Mouse (Mus musculus): ENCODE measurements around the gene Gm11037.
"Not testable (repeated sequence)": the region's sequence is repeated elsewhere in the genome, so short reads cannot be mapped to it uniquely, and the experiment has no call there.

Gene Gm11037

DNA sequence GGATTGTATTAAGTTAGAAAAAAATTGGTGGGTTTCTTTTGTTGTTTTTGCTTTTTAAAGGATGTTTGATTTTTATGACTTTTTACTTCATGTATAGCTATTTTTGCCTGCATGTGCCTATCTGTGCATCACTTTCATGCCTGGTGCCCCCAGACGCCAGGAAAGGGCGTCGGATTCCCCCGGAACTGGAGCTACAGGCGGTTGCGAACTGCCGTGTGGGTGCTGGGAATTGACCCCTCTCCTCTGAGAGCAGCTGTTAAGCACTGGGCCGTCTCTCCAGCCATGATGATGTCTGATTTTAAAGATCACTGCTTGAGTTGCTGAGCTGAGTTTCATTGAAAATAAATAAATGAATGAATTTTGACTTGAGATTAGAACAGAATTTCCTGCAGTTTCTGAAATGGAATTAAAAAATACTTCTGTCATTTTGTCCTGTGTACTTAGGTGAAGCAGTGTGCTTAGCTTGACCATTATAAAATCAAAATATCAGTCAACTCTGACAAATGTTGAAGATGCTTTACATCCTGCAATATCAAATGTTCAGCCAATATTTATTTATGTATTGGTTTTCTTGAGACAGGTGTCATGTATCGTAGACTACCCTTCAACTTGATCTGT is at the start of gene Gm11037:
Gene Gm11037 (plus strand): TSS at position 568 of the 618 bp plus-strand sequence.
- no peak for DNase-seq

DNA sequence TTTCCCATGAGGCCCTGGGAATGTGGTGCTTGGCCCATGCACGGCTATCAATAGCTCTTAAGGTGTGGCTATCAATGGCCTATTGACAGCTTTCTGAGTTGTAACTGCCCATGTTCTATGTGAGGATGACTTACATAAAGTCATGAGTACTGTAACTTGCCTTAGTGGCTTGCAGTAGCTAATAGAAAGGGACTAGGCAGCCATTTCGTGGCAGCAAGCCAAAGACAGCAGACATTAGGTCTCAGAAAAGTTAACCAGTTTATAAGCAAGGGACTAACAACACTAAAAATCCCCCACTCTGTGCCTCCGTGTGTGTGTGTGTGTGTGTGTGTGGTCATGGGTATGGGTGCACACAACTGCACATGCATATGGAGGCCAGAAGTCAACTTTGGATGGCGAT is 49.1 kb upstream of the Gm11037 start:
- DNase-seq = no peak

DNA sequence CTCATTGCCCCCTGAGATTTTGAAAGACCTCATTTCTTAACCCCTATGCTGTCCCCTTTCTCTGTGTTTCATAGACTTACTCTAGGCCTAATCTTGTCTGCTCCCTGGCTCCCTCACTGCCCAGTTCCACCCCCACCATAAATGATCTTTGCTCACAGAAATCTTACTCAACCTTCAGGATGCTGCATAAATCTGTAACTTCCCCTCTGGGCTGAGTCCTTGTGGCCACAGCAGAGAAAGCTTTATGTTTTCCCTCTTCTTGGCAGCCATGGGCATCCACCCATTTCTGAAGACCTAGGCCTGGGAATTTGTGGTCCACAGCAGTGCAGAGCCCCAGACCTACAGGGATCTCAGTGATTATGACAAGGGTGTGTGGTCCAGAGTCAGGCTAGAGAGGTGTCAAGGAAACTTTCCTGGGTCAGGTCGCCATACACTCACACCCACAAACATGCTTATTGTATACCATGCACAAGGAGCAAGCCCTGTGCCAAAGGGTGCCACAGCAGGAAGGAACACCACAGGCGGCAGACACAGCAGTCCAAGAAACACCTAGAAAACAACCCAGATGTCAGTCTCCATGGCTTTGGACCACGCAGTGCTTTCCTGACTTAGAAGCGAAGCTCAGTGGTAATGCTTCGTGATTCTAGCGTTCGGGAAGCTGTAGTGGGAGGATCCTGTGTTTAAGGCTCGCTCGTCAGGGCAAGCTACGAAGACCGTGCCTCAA is 46.5 kb upstream of the Gm11037 start, which contains the start of gene Siglec1:
Gene Siglec1 (minus strand): TSS at position 99 of the 724 bp plus-strand sequence.
- no peak for DNase-seq

DNA sequence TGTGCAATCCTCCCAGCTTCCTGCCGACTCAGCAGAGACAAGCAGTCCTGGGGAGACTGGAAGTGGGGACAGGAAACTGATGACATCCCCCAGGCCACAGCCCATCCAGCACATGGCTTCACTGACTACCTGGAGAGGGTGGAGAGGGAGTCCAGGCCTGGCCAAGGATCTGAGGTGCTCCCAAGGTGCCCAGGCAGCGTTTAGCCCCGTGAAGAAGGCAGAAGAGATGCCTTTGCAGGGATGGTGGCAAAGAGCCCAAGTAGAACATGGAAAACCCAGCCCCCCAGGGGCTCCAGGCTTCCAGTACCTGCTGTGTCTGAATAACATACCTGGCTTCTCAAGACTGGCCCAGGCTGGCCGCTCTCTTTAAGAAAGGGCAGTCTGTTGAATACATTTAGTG is 44.7 kb upstream of the Gm11037 start:
- DNase-seq = no peak

DNA sequence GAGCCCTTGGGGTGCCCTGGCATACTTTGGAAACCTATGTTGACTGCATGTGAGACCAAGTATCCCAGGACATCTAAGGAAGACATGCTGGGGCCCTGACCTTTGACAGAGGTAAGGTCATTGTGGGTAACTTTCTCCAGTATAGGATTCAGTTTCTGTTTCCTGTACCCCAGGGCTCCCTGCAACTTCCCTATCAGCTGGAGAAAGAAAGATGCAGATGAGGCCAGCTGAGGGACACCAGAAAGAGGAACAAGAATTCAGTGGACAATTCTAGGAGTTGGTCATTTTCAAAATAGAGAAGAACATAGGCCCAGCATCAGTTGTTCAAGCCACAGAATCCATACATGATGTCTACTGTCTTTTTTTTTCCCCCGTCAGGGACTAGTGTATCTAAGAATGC is 43.7 kb upstream of the Gm11037 start:
- DNase-seq = no peak

DNA sequence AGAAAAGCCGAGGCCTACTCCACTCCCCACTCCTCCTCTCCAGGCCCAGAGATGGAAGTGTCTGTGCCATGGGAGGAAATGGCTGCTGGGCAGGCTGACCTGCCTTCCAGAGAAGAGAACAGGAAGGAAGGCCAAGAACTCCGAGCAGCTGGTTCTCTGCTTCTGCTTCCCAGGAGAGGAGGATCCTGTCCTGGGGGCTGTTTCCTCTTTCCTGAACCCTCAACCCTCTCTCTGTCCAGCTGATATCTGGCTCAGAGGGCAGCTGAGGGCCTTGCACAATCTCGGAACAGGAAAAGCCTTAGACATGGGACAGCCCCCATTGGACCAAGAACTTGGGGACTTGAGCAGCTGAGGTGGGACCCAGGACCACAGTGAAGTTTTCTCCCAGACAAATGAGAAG is 42.4 kb upstream of the Gm11037 start:
- DNase-seq = peak; percentile 19

DNA sequence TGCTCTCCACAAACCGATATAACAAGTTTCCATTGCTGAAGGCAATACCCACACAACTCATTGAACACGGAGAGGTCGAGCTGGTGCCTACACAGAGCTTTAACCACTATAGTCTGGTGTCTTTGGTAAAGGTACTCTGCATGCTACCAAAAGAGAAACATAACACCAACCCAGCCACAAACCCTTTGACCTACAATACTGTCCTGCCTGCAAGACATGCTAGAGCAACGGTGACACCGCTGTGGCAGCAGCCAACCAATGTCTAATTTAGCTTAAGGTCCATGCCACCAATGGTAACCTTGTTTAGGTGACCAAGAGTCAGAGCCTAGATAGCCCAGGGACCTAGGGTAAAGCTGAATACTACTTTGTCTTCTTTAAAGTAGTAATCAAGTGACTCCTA is 39.7 kb upstream of the Gm11037 start:
- DNase-seq = peak; percentile 0

DNA sequence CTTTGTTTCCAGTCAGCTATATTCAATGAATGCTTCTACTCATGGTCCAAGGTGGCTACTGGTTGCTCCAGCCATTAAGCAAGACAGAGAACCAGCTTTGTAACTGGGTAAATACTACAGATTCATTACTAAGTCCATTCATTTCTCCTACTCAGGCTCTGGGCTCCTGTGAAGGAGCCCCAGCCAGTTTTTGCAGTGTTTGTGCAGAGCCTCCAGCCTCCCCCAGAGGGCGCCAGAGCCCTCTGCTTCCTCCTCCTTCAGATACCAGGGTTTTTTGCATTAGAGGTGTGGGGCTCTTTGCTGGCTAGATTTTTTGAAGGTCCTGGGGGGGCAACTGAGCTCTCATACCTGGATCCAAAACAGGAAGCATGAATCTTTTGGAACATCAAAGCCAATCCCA is 38.5 kb upstream of the Gm11037 start:
- DNase-seq = peak; percentile 83

DNA sequence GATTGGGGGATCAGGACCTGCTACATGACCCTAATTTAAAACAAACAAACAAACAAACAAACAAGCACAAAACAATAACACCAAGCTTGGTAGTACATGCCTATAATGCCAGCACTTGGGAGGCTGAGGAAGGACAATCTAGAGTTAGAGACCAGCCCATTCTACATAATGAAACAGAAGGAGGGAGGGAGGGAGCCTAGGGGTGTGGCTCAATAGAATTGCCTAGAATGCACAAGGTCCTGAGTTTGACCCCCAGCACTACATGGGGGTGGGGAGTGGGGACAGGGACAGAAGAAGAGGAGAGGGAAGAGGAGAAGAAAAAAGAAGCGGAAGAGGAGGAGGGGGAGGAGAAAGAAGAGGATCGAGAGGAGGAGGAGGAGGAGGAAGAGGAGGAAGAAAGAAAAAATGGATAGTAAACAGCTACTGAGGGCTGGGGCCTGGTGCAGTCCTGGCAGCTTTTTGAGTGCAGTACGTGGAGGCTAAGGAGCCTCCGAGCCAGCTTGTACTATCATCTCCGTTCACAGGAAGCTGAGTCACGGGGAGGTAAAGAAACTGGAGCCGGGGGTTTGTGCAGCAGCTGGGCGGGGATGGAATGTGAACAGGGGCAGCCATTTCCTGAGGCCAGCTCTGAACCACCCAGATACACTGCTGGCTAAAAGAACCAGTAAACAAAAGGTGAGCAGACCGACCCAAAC is 37.0 kb upstream of the Gm11037 start:
- peak; percentile 77 for DNase-seq

DNA sequence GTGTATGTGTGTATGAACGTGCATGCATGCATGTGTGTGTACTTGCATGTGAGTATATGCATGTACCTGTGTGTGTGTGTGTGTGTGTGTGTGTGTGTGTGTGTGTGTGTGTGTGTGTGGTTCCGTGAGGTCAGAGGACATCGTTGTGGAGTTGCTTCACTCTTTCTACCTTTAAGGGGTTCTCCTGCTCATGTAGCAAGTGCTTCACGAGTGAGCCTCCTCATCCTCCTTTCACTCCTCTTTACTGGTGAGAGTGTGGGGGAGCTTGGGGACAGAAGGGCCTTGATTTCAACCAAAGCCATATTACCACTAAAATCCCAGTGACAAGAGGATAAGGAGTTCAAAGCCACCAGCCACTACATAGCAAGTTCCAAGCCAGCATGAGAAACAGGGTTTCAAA is 36.2 kb upstream of the Gm11037 start:
- no peak for DNase-seq

DNA sequence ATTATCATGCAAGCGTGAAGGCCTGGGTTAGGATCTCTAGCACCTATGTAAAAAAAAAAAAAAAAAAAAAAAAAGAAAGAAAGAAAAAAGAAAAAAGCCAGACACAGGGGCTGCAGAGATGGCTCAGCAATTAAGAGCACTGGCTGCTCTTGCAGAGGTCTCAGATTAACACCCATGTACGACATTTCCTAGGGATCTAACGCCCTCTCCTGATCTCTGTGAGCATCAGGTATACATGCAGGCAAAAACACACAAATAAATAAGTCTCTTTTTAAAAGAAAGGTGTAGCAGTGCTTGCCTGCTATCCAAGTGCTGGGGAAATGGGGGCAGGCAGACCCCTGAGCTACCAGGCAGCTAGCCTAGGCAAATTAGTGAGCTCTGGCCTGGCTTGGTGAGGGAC is 31.8 kb upstream of the Gm11037 start:
- no peak for DNase-seq

DNA sequence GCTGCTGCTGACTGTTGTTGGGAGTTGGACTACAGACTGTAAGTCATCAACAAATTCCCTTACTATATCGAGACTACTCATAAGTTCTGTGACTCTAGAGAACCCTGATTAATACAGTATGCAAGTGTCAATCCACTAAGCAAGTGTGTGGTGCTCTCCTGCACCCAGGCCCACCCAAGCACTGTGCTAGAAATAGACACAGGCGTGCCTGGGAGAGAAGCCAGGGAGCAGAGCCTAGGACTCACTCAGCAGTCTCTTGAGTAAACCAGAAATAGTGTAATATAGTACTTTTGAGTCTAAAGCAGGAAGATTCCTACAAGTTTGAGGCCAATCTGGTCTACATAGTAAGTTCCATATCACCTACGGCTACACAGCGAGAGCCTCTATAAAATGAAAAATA is 29.3 kb upstream of the Gm11037 start:
- DNase-seq = no peak

DNA sequence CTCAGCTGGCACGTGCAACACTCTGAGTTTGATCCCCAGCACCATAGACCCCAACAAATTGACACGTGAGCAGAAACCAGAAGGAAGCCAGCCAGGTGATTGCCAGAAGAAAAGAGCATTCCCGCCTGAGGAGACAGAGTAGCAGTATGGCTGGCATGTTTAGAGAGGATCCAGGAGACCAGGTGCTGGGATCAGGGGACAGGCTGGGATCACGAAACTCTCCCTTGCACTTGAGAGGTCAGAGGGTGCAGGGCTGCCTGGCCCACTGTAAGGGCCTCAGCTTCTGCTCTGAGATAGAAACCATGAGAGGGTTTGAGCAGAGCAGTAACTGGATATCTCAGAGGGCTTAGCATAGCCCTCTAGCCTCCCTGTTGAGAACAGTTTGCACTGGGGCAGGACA is 28.2 kb upstream of the Gm11037 start:
- DNase-seq = not testable (repeated sequence)

DNA sequence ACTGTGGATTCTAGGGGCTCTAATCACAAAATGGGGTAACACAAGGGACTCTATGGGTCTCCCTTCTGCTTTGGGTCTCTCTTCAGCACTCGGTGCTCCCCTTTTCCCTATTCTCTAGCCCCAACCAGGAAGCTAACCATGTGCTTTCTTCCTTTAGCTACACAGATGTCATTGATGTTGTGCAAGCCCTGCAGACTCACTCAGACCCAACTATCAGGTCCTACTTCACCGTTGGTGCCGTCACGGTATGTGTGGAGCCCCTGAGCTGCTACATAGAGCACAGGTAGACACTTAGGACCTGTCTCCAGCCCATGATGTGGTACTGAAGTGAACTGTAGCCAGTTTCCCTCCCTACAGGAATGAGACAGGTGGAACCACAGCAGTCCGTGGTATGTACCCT is 27.3 kb upstream of the Gm11037 start:
- no peak for DNase-seq

DNA sequence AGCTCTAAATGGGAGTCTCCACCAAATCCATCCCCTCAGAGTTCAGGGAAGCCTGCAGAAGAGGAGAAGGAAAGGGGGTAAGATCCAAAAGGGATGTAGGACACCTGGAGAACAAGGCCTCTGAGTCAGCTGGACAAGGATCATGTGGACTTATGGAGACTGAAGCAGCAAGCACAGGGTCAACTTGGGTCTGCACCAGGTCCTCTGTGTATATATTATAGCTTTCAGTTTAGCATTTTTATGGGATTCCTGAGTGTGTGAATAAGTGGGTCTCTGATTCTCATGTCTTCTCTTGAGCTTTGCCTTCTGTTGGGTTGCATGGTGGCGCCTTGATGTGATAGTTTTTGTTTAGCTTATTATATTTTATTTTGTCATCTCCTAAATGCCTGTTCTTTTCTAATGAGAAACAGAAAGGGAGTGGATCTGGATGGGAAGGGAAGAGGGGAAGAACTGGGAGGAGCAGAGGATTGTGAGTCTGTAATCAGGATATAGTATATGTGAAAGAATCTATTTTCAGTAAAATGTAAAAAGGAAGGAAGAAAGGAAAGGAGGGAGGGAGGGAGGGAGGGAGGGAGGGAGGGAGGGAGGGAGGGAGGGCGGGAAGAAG is 14.2 kb upstream of the Gm11037 start:
- no peak for DNase-seq

DNA sequence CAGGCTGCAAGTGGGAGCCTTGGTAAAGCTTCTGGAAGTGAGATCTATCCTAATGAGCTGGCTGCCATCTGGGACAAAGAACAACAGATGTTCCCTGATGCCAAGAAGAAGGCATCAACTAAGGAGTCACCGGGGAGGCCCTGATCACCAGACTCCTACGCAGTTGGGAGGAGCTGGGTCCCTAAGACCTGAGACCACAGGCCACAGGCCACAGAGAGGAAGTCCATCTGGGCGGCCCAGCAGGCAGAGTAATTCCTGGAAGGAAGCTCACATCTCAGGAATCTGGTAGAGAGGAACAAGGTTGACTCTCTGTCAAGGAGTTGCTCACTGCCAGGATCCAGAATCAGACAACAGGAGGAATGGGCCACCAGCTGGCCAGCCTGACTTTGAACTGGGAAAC is 9.1 kb upstream of the Gm11037 start:
- DNase-seq = no peak

DNA sequence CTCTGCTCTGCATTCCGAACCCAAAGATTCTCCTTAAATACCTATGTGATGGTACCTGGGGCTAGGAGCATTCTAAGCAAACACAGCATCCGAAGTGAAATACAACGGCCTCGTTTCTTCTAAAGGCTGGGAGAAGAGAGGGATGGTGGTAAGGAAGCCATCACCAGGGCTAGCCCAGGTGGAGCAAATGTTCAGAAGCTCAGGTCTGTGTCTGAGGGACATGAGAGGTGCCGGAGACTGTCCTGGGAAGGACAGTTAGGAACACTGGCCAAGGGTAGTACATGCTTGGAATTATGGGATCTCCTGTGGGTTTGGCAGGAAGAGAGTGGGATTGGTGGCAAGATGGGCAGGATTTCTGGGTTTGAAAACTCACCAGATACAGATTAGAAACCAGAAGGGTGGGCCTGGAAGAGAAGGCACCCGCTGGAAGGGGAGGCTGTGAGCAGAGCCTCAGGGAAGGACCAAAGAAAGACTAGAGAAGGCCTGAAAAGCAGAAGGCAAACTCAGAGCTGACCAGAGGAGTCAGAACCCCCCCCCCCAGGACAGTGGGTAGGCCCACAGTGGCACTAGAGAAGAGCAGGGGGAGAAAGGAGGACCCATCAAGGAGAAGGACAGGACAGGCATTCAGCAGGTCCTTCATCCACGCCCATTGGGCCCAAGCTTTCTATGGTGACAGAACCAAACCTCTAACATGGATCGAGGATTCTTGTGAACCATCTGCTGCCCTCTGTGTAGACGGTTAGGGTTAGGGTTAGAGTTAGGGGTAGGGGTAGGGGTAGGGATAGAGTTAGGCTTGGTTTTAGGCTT is 7.9 kb upstream of the Gm11037 start:
- no peak for DNase-seq

DNA sequence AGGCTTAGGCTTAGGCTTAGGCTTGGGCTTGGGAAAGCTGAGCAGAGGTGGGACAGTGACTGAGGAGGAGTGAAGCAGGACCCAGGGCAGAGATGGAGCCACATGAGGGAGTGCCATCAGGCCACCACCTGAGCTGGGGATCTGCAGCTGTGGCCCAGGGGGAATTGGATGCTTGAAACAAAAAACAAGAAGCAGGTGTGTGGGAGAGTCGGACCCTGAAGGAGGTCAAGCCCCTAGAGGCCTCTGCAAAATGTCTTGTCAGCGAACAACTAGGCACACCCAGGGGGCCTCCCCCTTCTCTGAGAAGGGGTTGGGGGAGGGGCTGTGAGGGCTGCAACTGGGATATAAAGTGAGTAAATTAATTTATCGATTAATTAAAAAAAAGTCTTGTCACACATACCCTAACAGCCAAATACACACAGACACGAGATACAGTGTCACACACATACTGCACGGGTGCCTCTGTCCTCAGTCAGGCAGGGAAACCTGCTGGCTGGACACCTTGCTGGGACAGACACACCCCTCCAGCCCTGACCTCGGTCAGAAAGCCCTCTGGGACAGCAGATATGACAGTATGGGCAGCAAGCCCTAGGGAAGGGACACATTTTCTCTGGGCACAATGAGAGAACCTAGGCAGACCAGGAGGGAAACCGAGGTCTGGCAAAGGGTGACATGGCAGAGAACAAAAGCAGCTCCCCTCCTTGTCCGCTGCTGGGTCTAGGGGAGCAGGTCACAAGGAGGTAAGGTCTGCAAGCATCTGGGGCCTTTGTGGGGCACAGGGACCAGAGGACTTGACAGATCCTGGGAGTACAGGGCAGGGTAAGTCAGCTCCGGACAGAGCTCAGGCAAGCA is 7.1 kb upstream of the Gm11037 start:
- no peak for DNase-seq

DNA sequence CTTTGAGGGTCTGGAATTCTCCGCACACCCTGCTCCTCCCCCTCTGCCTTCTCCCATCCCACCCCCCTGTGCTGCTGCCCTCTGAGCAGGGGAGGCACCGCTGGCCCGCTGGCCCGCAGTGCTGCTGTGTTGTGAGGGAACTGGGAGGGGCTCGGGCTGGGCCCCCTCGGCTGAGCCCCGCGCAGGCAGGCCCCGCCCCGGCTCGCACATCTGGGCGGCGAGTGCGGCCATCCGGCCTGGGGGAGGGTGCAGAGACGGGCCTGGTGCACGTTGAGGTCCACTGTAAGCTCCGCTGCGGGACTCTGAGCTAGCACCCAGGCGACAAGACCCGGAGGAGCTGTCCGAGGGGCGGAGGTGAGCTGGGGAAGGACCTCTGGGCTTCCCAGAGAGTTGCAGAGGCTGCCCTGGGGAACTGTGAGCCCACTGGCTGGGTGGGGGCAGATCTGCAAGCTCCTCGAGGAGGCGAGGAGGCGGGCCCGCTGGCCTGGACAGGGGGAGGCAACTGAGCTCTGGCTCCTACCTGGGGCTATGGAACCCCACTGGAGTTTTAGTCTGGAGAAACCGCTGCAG is 6.1 kb upstream of the Gm11037 start, which contains the start of gene Hspa12b:
Gene Hspa12b (plus strand): TSS at position 120 of the 570 bp plus-strand sequence.
- DNase-seq = peak; percentile 84

DNA sequence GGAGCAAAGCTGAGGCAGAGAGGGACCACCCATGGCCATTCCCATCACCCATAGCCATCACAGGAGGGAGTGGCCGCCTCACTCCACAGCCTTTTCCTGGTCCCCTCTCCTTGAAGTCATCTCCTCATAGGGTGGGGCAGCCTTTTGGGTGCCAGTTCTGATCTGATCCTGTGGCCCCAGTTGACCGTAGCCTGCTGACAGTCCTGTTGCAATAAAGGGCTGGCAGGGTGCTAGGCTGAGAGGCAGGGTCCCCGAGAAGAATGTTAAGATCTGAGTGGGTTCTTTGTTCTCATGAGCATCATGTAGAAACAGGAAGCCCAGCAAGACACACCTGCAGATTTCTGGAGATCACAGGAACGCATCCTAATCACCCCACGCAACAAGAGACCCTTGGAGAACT is 5.1 kb upstream of the Gm11037 start:
- no peak for DNase-seq

DNA sequence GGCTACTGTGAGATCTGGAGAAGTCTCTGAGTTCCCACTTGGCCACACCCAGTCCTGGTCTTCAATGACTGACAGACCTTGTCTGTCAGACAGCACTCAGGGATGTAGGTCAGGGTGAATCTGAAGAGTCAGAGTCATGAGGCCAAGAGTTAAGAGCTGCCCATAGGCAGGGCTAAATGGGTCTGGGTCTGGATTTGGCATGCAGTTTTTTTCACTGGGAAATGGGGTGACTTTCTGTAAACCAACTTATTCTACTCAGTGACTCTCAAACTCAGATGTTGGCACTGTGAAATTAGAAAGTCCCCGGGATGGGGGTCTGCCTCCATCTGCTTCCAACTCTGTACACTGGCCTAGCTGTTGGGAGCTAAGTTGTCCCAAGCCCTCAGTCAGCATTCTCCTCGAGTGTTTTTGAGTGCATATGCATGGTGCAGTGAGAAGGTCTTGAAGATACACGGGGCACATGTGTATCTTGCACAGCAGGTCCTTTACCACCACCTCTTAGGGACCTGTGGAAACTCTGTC is 4.6 kb upstream of the Gm11037 start:
- DNase-seq = no peak

All from lung, postnatal 10 days (tissue).